Mouse (Mus musculus) ES-Bruce4 (cell line): Measurements from ENCODE around the gene Cyren.

Source experiments
- CTCF ChIP-seq: IDR thresholded peaks from one replicate; pipeline ENCODE4 v1.8.1; 2011; ENCODE audit warnings: low read depth, low read length
- EP300 ChIP-seq: IDR thresholded peaks from 2 replicates; pipeline ENCODE4 v1.6.1; 2011; ENCODE audit warnings: low read depth, low read length; ENCODE audit not compliant: insufficient read depth
- POLR2A ChIP-seq: IDR thresholded peaks from one replicate; pipeline ENCODE4 v1.8.1; 2011; ENCODE audit warnings: low read length; ENCODE audit not compliant: insufficient read depth

GRCm38 (mm10) chr6:34913341-34914040, 35.6 kb upstream of the Cyren start:
- no peak for TF ChIP-seq CTCF
- no peak for TF ChIP-seq POLR2A
- no peak for TF ChIP-seq EP300
